Mouse (Mus musculus): ENCODE results near the gene Armcx5. TPM values are rescaled to one million over a fixed set of nuclear protein-coding genes. Genes with fewer than 3 reads are reported as not detected.

The Armcx5 gene
- 6.9 and 9.4 TPM in 2 replicates for polyA plus RNA-seq (2014; fragmentation: Nextera tagmentation; extraction: Ambion mirVana)

GRCm38 (mm10) chrX:135742304-135743055 lies at the start of gene Armcx5, which contains the start of gene Gprasp1:
TSS of gene Armcx5 (plus strand) at chrX:135742733.
TSS of gene Gprasp1 (plus strand) at chrX:135742733.
- H3K4me3 ChIP-seq (ENCODE audit: low read depth, low read length): peak within 1 kb of the TSS; percentile 56
- H3K27me3 ChIP-seq (ENCODE audit: control insufficient read depth, insufficient read depth, low read length): no peaks in the 10 kb centered on the region
- WGBS (ENCODE audit: insufficient replicate concordance): 19% methylated on average over 48 of the region's 48 CpGs
- peak within 1 kb of the TSS; percentile 74 for H3K9ac ChIP-seq (ENCODE audit: low read depth, low read length)
- no peaks in the 10 kb centered on the region for H3K9me3 ChIP-seq (replicated peaks; ENCODE audit: control insufficient read depth, low read length)
- H3K36me3 ChIP-seq (ENCODE audit: control insufficient read depth, insufficient read depth, low read length): no peaks in the 10 kb centered on the region
- ATAC-seq (replicated peaks; ENCODE audit: insufficient number of reproducible peaks, low FRiP score, low TSS enrichment): peak; percentile 83; the same call in 1 of the 2 replicates
- H3K4me1 ChIP-seq (ENCODE audit: control insufficient read depth, insufficient read depth, low read length): peaks cover 3% of the 10 kb centered on the region; the same call in 1 of the 2 replicates
- peak within 1 kb of the TSS; percentile 62 for H3K4me2 ChIP-seq
- H3K27ac ChIP-seq (ENCODE audit: low read depth, low read length): peak within 1 kb of the TSS; percentile 46; the same call in 1 of the 2 replicates

- no peak for ATAC-seq (replicated peaks; ENCODE audit: insufficient number of reproducible peaks, low FRiP score, low TSS enrichment)
- Histone ChIP-seq H3K27me3 (ENCODE audit: control insufficient read depth, insufficient read depth, low read length) (no peaks in the 10 kb centered on the region), H3K9me3 (replicated peaks; ENCODE audit: control insufficient read depth, low read length) (no peaks in the 10 kb centered on the region), H3K4me1 (ENCODE audit: control insufficient read depth, insufficient read depth, low read length) (no peaks in the 10 kb centered on the region), H3K9ac (ENCODE audit: low read depth, low read length) (no peak within 1 kb of the TSS), H3K27ac (ENCODE audit: low read depth, low read length) (no peak within 1 kb of the TSS), H3K4me3 (ENCODE audit: low read depth, low read length) (no peak within 1 kb of the TSS), H3K36me3 (ENCODE audit: control insufficient read depth, insufficient read depth, low read length) (no peaks in the 10 kb centered on the region), H3K4me2 (no peak within 1 kb of the TSS)
- WGBS (ENCODE audit: insufficient replicate concordance): 59% methylated on average over 1 of the region's 1 CpGs
These were observed 48.9 kb upstream of the Armcx5 start, which contains the start of gene Tcp11x2 for GRCm38 (mm10) chrX:135693633-135694032. TSS of gene Tcp11x2 (minus strand) at chrX:135693790.

GRCm38 (mm10) chrX:135703111-135703510 lies 39.4 kb upstream of the Armcx5 start:
- no peaks in the 10 kb centered on the region for H3K36me3 ChIP-seq (ENCODE audit: control insufficient read depth, insufficient read depth, low read length)
- H3K4me2 ChIP-seq: no peak overlapping the region
- no peak overlapping the region for H3K27ac ChIP-seq (ENCODE audit: low read depth, low read length)
- no peaks in the 10 kb centered on the region for H3K27me3 ChIP-seq (ENCODE audit: control insufficient read depth, insufficient read depth, low read length)
- WGBS (ENCODE audit: insufficient replicate concordance): 85% methylated on average over 1 of the region's 1 CpGs
- no peaks in the 10 kb centered on the region for H3K4me1 ChIP-seq (ENCODE audit: control insufficient read depth, insufficient read depth, low read length)
- H3K4me3 ChIP-seq (ENCODE audit: low read depth, low read length): no peak overlapping the region
- H3K9ac ChIP-seq (ENCODE audit: low read depth, low read length): no peak overlapping the region
- no peaks in the 10 kb centered on the region for H3K9me3 ChIP-seq (replicated peaks; ENCODE audit: control insufficient read depth, low read length)
- ATAC-seq (replicated peaks; ENCODE audit: insufficient number of reproducible peaks, low FRiP score, low TSS enrichment): no peak

- no peak for ATAC-seq (replicated peaks; ENCODE audit: insufficient number of reproducible peaks, low FRiP score, low TSS enrichment)
- Histone ChIP-seq H3K9me3 (replicated peaks; ENCODE audit: control insufficient read depth, low read length) (no peaks in the 10 kb centered on the region), H3K9ac (ENCODE audit: low read depth, low read length) (no peak overlapping the region), H3K27me3 (ENCODE audit: control insufficient read depth, insufficient read depth, low read length) (no peaks in the 10 kb centered on the region), H3K4me2 (no peak overlapping the region), H3K4me1 (ENCODE audit: control insufficient read depth, insufficient read depth, low read length) (no peaks in the 10 kb centered on the region), H3K27ac (ENCODE audit: low read depth, low read length) (no peak overlapping the region), H3K4me3 (ENCODE audit: low read depth, low read length) (no peak overlapping the region), H3K36me3 (ENCODE audit: control insufficient read depth, insufficient read depth, low read length) (no peaks in the 10 kb centered on the region)
- WGBS (ENCODE audit: insufficient replicate concordance): 41% methylated on average over 2 of the region's 2 CpGs
These were observed 38.2 kb upstream of the Armcx5 start for GRCm38 (mm10) chrX:135704349-135704748.

GRCm38 (mm10) chrX:135712845-135713244 lies 29.7 kb upstream of the Armcx5 start:
- no peak for ATAC-seq (replicated peaks; ENCODE audit: insufficient number of reproducible peaks, low FRiP score, low TSS enrichment)
- Histone ChIP-seq H3K27ac (ENCODE audit: low read depth, low read length) (no peak overlapping the region), H3K27me3 (ENCODE audit: control insufficient read depth, insufficient read depth, low read length) (no peaks in the 10 kb centered on the region), H3K9ac (ENCODE audit: low read depth, low read length) (no peak overlapping the region), H3K36me3 (ENCODE audit: control insufficient read depth, insufficient read depth, low read length) (no peaks in the 10 kb centered on the region), H3K4me3 (ENCODE audit: low read depth, low read length) (no peak overlapping the region), H3K4me1 (ENCODE audit: control insufficient read depth, insufficient read depth, low read length) (no peaks in the 10 kb centered on the region), H3K4me2 (no peak overlapping the region), H3K9me3 (replicated peaks; ENCODE audit: control insufficient read depth, low read length) (no peaks in the 10 kb centered on the region)
- WGBS (ENCODE audit: insufficient replicate concordance): 62% methylated on average over 2 of the region's 2 CpGs

- Histone ChIP-seq H3K4me1 (ENCODE audit: control insufficient read depth, insufficient read depth, low read length) (no peaks in the 10 kb centered on the region), H3K9ac (ENCODE audit: low read depth, low read length) (no peak within 1 kb of the TSS), H3K36me3 (ENCODE audit: control insufficient read depth, insufficient read depth, low read length) (no peaks in the 10 kb centered on the region), H3K4me2 (no peak within 1 kb of the TSS), H3K4me3 (ENCODE audit: low read depth, low read length) (no peak within 1 kb of the TSS), H3K9me3 (replicated peaks; ENCODE audit: control insufficient read depth, low read length) (no peaks in the 10 kb centered on the region), H3K27me3 (ENCODE audit: control insufficient read depth, insufficient read depth, low read length) (no peaks in the 10 kb centered on the region), H3K27ac (ENCODE audit: low read depth, low read length) (no peak within 1 kb of the TSS)
- ATAC-seq (replicated peaks; ENCODE audit: insufficient number of reproducible peaks, low FRiP score, low TSS enrichment): no peak
- WGBS (ENCODE audit: insufficient replicate concordance): 77% methylated on average over 10 of the region's 10 CpGs
These were observed 17.4 kb upstream of the Armcx5 start, which contains the start of gene Tmsb15a for GRCm38 (mm10) chrX:135725161-135725560. TSS of gene Tmsb15a (minus strand) at chrX:135725261.

- peaks cover 3% of the 10 kb centered on the region; the same call in 1 of the 2 replicates for H3K4me1 ChIP-seq (ENCODE audit: control insufficient read depth, insufficient read depth, low read length)
- no peaks in the 10 kb centered on the region for H3K36me3 ChIP-seq (ENCODE audit: control insufficient read depth, insufficient read depth, low read length)
- no peak overlapping the region for H3K4me3 ChIP-seq (ENCODE audit: low read depth, low read length)
- H3K27me3 ChIP-seq (ENCODE audit: control insufficient read depth, insufficient read depth, low read length): no peaks in the 10 kb centered on the region
- H3K9ac ChIP-seq (ENCODE audit: low read depth, low read length): no peak overlapping the region
- H3K9me3 ChIP-seq (replicated peaks; ENCODE audit: control insufficient read depth, low read length): no peaks in the 10 kb centered on the region
- H3K4me2 ChIP-seq: no peak overlapping the region
- WGBS (ENCODE audit: insufficient replicate concordance): 89% methylated on average over 2 of the region's 2 CpGs
- H3K27ac ChIP-seq (ENCODE audit: low read depth, low read length): no peak overlapping the region
- no peak for ATAC-seq (replicated peaks; ENCODE audit: insufficient number of reproducible peaks, low FRiP score, low TSS enrichment)
These were observed 3.6 kb upstream of the Armcx5 start for GRCm38 (mm10) chrX:135738730-135739520.

- Histone ChIP-seq H3K27ac (ENCODE audit: low read depth, low read length) (0 out of 2 replicates have a peak overlapping the region, but pooled peaks have one; percentile 46), H3K9ac (ENCODE audit: low read depth, low read length) (peak overlapping the region; percentile 74), H3K27me3 (ENCODE audit: control insufficient read depth, insufficient read depth, low read length) (no peaks in the 10 kb centered on the region), H3K9me3 (replicated peaks; ENCODE audit: control insufficient read depth, low read length) (no peaks in the 10 kb centered on the region), H3K4me2 (peak overlapping the region; percentile 62), H3K4me3 (ENCODE audit: low read depth, low read length) (peak overlapping the region; percentile 56), H3K36me3 (ENCODE audit: control insufficient read depth, insufficient read depth, low read length) (no peaks in the 10 kb centered on the region), H3K4me1 (ENCODE audit: control insufficient read depth, insufficient read depth, low read length) (peaks cover 3% of the 10 kb centered on the region; the same call in 1 of the 2 replicates)
- 16% methylated on average over 7 of the region's 7 CpGs for WGBS (ENCODE audit: insufficient replicate concordance)
- no peak for ATAC-seq (replicated peaks; ENCODE audit: insufficient number of reproducible peaks, low FRiP score, low TSS enrichment)
These were observed 473 bp downstream of the Armcx5 start for GRCm38 (mm10) chrX:135743056-135743355.
